Mouse (Mus musculus) lung, postnatal 36 days (tissue): ENCODE results near the gene Lrp4.

ENCODE experiments used
- DNase-seq: peaks from one replicate; pipeline ENCODE4 v3.0.0; 2022; ENCODE audit warnings: mixed read lengths

Gene Lrp4

GRCm38 (mm10) chr2:91454434-91454833 lies 2.9 kb upstream of the Lrp4 start:
- DNase-seq = no peak

GRCm38 (mm10) chr2:91455826-91456225 lies 1.5 kb upstream of the Lrp4 start:
- DNase-seq = peak; percentile 67

- no peak for DNase-seq
Measured at GRCm38 (mm10) chr2:91456491-91457100, 715 bp upstream of the Lrp4 start.

- no peak for DNase-seq
Measured at GRCm38 (mm10) chr2:91457656-91458251, 443 bp downstream of the Lrp4 start.

- no peak for DNase-seq
Measured at GRCm38 (mm10) chr2:91458252-91458672, 951 bp downstream of the Lrp4 start.

GRCm38 (mm10) chr2:91458673-91459391 lies 1.5 kb downstream of the Lrp4 start:
- DNase-seq = peak; percentile 67

GRCm38 (mm10) chr2:91460076-91460475 lies 2.8 kb downstream of the Lrp4 start:
- peak; percentile 59 for DNase-seq

- no peak for DNase-seq
Measured at GRCm38 (mm10) chr2:91460771-91461170, 3.5 kb downstream of the Lrp4 start.

- no peak for DNase-seq
Measured at GRCm38 (mm10) chr2:91461341-91461740, 4.0 kb downstream of the Lrp4 start.

GRCm38 (mm10) chr2:91462196-91462595 lies 4.9 kb downstream of the Lrp4 start:
- no peak for DNase-seq

- no peak for DNase-seq
Measured at GRCm38 (mm10) chr2:91462681-91463080, 5.4 kb downstream of the Lrp4 start.

- no peak for DNase-seq
Measured at GRCm38 (mm10) chr2:91465934-91466333, 8.6 kb downstream of the Lrp4 start.

- peak; percentile 27 for DNase-seq
Measured at GRCm38 (mm10) chr2:91467613-91468012, 10.3 kb downstream of the Lrp4 start.

- DNase-seq = no peak
Measured at GRCm38 (mm10) chr2:91470055-91470647, 12.8 kb downstream of the Lrp4 start.

GRCm38 (mm10) chr2:91474358-91474757 lies 17.0 kb downstream of the Lrp4 start:
- DNase-seq = peak; percentile 64

GRCm38 (mm10) chr2:91475791-91476190 lies 18.5 kb downstream of the Lrp4 start:
- DNase-seq = no peak

- DNase-seq = peak; percentile 44
Measured at GRCm38 (mm10) chr2:91476251-91476661, 18.9 kb downstream of the Lrp4 start.

GRCm38 (mm10) chr2:91476841-91477240 lies 19.5 kb downstream of the Lrp4 start:
- DNase-seq = no peak

- DNase-seq = no peak
Measured at GRCm38 (mm10) chr2:91480399-91480801, 23.1 kb downstream of the Lrp4 start.

GRCm38 (mm10) chr2:91480805-91481514 lies 23.6 kb downstream of the Lrp4 start:
- peak; percentile 88 for DNase-seq

- DNase-seq = peak; percentile 53
Measured at GRCm38 (mm10) chr2:91484698-91485097, 27.4 kb downstream of the Lrp4 start.

GRCm38 (mm10) chr2:91485256-91485655 lies 27.9 kb downstream of the Lrp4 start:
- no peak for DNase-seq

- DNase-seq = peak; percentile 74
Measured at GRCm38 (mm10) chr2:91487295-91487694, 30.0 kb downstream of the Lrp4 start.
